Mouse (Mus musculus): Measurements from ENCODE around the gene Kctd18.

DNA sequence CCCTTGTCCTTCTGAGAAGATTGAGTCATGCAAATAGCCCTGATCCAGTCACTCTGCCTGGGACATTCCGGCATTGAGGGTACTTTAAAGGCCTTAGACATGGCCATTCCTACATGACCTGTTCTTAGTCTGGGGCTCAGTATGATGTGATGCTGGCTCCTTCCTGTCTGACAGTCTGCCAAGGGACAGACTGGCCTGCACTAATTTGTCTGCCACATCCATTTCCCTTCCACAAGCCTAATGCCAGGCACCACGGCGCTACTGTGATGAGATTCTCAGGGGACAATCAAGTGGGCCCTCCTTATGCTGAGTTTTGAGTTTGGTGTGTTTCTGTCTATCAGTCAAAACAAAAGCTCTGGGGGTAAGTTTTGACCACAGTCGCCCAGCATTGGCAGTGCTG is 100.2 kb downstream of the Kctd18 start:
- TF ChIP-seq CTCF (IDR thresholded peaks at IDR 0.05; ENCODE audit: control insufficient read depth, insufficient read depth, insufficient replicate concordance, low read depth, low read length) (no peak), POLR2A (IDR thresholded peaks at IDR 0.05; ENCODE audit: control insufficient read depth, low read depth, low read length) (no peak)
